Mouse (Mus musculus) heart, adult 2 months (tissue): ENCODE results near the gene Emc10.

ENCODE experiments used
- CTCF ChIP-seq: fragments of 200-600 bp; IDR thresholded peaks from 2 replicates; pipeline ENCODE4 v1.8.1; 2022; ENCODE audit warnings: antibody characterized with exemption, mild to moderate bottlenecking, moderate library complexity
- EP300 ChIP-seq: fragments of 200-500 bp; IDR thresholded peaks from 2 replicates; pipeline ENCODE4 v1.6.1; 2011; ENCODE audit warnings: low read depth, low read length, control low read depth; ENCODE audit not compliant: insufficient read depth
- POLR2A ChIP-seq: fragments of 200-500 bp; IDR thresholded peaks from 2 replicates; pipeline ENCODE4 v1.6.1; 2011; ENCODE audit warnings: mild to moderate bottlenecking, low read depth, low read length, control low read depth; ENCODE audit not compliant: insufficient read depth

DNA sequence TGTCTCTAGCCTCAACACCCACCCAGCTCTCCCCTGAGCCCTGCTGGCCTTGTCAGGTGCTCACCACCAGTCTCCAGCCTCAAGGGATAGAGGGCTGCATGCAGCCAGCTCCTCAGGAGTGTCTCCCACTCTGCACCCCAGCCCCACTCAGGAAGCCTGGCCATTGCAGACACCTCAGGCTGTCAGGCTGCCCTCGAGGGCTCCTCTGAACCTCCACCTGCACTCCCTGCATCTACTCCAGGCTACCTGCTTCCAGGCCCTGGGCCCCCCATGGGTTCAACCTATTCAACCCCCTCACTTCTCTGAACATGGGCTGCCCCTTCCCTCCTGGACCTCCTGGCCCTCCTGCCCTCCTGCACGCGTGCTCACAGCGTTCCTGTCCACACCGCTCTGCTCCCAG, 4.9 kb downstream of the Emc10 start:
- TF ChIP-seq EP300: no peak
- no peak for TF ChIP-seq CTCF
- no peak for TF ChIP-seq POLR2A
